Mouse (Mus musculus) erythroid progenitor cell, adult 5-6 weeks (primary cell): ENCODE measurements around the gene Tmem222. TPM values are rescaled to one million over a fixed set of nuclear protein-coding genes. Genes with fewer than 3 reads are reported as not detected.

Experiments used
- ATAC-seq: replicated peaks from 2 replicates; pipeline ENCODE4 v1.8.0; 2016; ENCODE audit warnings: moderate number of reproducible peaks, mild to moderate bottlenecking, moderate TSS enrichment, inconsistent platforms; ENCODE audit not compliant: poor library complexity, low FRiP score, severe bottlenecking
- total RNA-seq, 2 experiments: library from RNA; stranded (forward) in 1 of 2; stranded (reverse) in 1 of 2; fragments of 150-400 nt in 1 of 2; fragments of 186-747, 209-891 nt in 1 of 2; gene quantifications; 2 replicates each; pipeline versions ENCODE4 v1.2.3 to v1.2.4; 2015 to 2017; ENCODE audit warnings: low replicate concordance in 2 of 2

Tmem222 gene
- total RNA-seq (2015; ENCODE audit: low replicate concordance) (5.0 and 10.1 TPM in 2 replicates), total RNA-seq (2017; ENCODE audit: low replicate concordance) (9.8 and 11.3 TPM in 2 replicates)

- ATAC-seq: peak; percentile 95
Observed at GRCm38 (mm10) chr4:133277104-133278026, at the start of gene Tmem222. Tmem222 (minus strand) TSS chr4:133277792.

DNA sequence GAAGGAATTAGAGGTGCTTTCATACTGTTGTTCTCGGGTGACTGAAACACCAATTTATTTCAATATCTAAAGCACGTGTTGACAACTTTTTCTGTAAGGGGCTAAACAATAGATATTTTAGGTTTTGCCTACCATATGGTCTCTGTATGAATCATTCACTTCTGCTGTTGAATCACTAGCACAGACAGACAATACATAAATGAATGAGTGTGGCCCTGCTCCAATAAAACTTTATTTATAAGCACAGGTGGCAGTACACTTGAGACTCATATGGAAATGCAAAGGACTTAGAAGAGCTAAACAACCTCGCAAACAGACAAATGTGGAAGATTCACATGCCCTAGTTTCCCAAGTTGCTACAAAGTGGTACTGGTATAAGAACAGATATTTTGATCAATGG lies 42.1 kb upstream of the Tmem222 start:
- no peak for ATAC-seq

DNA sequence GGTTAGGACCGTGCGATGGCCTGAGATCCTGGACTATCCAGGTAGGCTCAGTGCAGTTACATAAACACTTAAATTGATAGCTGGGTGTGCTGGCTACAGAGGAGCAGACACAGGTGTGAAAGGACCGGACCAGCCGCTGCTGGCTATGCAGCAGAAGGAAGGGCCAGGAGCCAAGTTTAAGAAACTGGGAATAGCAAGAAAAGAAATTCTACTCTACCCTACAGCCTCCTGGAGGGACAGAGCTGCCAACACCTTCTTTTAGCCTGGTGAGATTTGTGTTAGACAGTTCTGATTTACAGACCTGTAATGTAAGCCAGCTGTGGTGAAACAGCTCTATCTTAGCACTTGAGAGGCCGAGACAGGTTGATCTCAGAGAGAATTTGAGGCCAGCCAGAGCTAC lies 38.4 kb upstream of the Tmem222 start:
- ATAC-seq: no peak

- no peak for ATAC-seq
Observed at GRCm38 (mm10) chr4:133314896-133315295, 37.3 kb upstream of the Tmem222 start.

DNA sequence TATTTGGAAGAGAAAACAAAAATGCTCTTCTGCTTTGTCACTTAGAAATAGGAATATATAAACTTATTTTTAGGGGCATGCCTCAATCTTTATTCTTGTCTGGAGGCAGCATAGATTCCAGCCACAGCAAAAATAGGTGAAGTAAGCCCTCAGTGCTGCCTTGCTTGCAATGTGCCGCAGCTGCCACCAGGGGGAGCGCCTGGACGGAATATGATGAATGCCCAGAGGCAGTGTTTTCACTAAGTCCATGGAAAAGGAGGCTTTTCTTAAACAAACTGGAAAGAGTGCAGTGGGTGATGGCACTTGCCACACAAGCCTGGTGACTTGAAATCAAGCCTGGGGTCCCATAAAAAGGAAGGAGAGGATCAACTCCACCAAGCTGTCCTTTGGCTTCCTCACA lies 32.4 kb upstream of the Tmem222 start:
- peak; percentile 76 for ATAC-seq

GRCm38 (mm10) chr4:133307331-133307730 lies 29.7 kb upstream of the Tmem222 start:
- peak; percentile 45; the same call in 1 of the 2 replicates for ATAC-seq

- ATAC-seq: no peak
Observed at GRCm38 (mm10) chr4:133305825-133306224, 28.2 kb upstream of the Tmem222 start.

DNA sequence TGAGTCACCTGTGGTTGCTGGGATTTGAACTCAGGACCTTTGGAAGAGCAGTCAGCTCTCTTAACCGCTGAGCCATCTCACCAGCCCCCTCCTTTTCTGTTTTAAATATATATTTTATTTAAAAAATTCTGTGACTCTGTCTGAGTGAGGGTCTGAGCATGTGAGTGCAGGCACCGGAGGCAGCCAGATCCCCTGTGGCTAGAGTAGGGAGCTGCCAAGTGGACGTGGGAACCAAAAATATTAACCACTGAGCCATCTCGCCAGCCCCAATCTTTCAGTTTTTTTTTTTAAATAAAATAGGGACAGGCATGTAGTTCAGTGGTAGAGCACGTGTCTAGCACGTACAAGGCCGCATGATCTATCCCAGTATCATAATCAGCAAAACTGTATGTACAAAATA lies 27.2 kb upstream of the Tmem222 start:
- ATAC-seq: no peak

DNA sequence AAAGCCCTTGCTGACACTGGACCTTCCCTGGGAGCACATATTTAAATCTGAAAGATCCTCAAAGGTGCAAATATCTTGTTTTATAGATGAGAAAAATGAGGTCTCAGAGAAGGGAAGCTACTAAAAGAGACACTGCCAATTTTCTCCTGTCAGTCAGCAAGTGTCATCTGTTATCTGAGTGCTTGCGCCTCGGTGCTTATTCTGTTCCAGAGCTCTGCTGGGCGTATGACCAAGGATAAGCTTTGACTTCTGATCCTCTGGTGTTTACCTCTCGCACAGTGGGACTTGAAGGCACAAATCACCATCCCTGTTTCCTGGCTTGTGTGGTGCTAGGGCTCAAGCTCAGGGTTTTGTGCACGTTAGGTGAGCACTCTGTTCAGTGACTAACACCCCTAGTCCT lies 25.1 kb upstream of the Tmem222 start:
- no peak for ATAC-seq

GRCm38 (mm10) chr4:133301802-133302201 lies 24.2 kb upstream of the Tmem222 start:
- ATAC-seq: peak; percentile 61; the same call in 1 of the 2 replicates

- no peak for ATAC-seq
Observed at GRCm38 (mm10) chr4:133300421-133300820, 22.8 kb upstream of the Tmem222 start.

DNA sequence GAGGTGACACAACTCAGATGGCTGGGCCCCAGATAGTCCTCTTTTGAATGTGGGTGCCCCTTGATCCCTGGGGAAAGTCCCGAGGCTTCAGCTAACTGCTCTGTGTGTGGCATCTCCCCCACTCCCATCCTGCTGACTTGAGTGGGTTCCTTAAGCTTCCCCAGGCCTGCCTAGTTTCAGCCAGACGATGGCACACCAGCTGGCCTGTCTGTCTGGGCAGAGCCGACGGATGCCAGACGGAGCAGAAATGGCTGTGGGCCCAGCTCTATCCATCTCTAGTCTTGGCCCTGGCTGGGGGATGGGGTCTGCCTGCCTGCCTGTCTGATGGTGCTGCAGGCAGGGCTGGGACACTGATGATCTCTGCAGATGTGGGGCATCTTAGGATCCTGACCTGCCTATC lies 22.1 kb upstream of the Tmem222 start:
- ATAC-seq: no peak

DNA sequence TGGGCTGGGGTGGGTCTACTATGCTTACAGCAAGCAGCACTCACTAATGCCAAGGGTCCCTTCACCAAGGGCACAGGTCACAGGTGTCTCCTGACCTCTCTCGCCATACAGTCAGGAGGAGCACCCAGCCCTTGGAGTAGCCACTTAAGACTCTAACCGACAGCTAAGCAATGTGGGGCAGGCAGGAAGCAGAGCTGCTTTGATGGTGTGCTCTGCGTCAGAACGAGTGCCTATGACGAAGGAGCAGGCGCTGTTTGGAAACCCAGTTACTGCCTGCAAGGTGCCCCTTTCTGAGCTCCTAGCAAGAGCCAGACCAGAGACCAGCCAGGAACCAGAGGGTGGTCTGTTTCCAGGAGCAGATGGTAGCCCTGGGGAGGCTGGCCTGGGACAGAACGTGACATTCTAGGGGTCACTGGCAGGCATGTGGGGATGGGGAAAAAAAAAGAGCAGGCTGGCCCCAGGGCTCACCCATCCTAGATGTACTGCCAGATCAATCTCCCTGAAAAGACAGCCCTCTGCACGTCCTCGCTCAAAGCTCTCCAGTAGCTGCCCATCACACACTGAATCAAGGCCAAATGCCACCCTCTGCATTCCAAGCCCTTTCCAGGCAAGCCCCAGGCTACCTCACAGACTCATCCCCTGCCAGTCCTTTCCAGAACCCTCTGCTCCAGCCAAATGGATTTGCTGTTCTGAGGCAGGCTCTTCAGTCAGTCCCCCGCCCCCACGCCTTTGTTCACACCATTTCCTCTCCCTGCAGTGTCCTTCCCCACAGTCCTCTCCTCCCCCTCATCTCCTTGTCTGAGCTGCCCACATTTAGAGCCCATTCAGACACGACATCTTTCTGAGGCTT lies 21.1 kb upstream of the Tmem222 start:
- ATAC-seq: no peak

DNA sequence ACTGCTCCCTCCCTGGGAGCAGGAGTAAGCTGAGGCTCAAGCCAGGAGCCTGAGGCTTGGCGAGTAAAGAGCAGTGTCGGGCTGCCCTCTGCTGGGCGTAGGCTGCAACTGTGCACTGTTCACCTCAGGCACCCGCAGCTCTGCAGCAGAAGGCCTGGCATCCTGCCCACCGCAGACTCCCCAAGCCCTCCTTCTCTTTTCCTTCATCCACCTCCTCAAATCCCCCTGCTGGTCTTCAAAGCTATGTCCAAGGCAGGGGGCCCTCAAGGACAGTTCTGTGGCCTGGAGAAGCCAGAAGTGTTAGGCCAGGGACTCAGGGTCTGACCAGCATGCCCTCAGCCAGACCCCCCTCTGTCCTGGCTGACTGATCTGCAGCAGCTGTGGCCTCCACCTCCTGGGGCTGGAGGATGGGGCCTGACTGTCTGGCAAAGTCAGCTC lies 20.2 kb upstream of the Tmem222 start:
- peak; percentile 77 for ATAC-seq

- ATAC-seq: 0 out of 2 replicates have a peak, but pooled peaks have one; percentile 11
Observed at GRCm38 (mm10) chr4:133297360-133297759, 19.8 kb upstream of the Tmem222 start.

GRCm38 (mm10) chr4:133294084-133294483 lies 16.5 kb upstream of the Tmem222 start:
- ATAC-seq: no peak

DNA sequence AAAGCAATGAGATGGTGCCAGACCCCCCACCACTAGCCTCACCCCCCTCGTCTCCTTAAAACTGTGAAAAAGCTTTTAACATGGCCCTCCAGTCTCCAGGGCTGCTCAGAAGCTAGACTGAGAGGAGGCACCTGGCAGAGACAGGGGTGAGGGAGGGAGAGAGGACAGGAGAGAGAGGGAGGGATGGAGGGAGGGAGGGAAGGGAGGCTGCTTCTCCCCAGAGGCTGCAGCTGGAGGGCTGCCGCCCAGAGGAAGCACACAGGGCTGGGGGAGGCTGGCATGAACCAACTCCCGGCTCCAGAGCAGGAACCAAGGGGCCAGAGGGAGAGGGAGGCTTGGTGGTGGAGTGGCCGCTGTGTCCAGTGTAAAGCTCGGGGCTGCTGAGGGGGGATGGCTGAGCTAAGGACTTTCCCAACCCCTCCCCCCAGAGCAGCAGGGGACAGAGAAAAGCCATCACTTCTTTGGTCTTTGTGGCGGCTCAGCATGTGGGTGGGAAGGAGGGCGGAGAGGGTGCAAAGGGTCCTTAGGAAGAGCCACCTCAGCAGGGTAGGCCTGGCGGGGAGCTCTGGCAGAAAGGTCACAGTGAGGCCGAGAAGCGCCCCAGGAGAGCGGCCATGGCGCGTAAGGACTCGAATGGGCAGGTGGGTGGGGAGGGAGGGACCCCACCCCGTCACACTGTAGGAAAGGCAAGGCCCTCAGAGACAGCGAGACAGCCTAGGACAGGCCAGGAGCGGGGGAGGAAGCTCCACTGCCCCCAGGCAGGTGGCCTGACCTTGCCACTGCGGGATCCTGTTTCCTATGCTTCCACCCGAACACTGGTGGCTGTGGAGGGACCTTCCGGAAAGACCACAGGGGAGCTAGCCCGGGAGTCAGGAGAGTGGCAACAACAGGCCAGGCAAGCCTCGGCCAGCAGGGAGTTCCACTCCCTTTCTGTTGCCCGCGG lies 15.6 kb upstream of the Tmem222 start:
- no peak for ATAC-seq

- no peak for ATAC-seq
Observed at GRCm38 (mm10) chr4:133292405-133292804, 14.8 kb upstream of the Tmem222 start.

DNA sequence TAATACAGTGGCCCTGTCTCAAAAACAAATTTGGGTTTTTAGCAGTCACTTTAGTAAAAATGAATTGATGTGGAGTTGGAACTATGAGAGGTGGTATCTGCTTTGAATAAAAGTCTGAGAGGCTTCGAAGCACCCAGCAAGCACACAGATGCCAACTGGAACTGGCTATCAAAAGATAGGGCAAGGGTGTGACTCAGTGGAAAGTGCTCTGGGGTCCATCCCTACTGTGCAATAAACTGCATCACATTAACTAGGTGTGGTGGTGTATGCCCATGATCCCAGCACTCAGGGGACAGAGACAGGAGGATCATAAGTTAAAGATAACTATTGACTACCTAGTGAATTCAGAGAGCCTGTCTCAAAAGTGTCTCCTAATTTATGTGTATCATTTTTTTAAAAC lies 13.7 kb upstream of the Tmem222 start:
- no peak for ATAC-seq
